Mouse (Mus musculus) sigmoid colon, adult 10 weeks (tissue): ENCODE data around the gene Cxcl3. TPM values are rescaled to one million over a fixed set of nuclear protein-coding genes. Genes with fewer than 3 reads are reported as not detected.

Experiments used
- polyA plus RNA-seq: library from polyadenylated mRNA; stranded (reverse); fragments of 350-450 nt; fragmentation: Illumina TruSeq; extraction: RNeasy Lipid Tissue Mini Kit (QIAGEN cat#74804); gene quantifications from one replicate; pipeline ENCODE4 v1.2.3, GENCODE M21; 2014; ENCODE audit warnings: low read depth, low replicate concordance

Cxcl3 gene
- polyA plus RNA-seq: not detected

GRCm38 (mm10) chr5:90785659-90786588, at the start of gene Cxcl3:
Gene Cxcl3, plus strand, starts transcription at chr5:90786103.

DNA sequence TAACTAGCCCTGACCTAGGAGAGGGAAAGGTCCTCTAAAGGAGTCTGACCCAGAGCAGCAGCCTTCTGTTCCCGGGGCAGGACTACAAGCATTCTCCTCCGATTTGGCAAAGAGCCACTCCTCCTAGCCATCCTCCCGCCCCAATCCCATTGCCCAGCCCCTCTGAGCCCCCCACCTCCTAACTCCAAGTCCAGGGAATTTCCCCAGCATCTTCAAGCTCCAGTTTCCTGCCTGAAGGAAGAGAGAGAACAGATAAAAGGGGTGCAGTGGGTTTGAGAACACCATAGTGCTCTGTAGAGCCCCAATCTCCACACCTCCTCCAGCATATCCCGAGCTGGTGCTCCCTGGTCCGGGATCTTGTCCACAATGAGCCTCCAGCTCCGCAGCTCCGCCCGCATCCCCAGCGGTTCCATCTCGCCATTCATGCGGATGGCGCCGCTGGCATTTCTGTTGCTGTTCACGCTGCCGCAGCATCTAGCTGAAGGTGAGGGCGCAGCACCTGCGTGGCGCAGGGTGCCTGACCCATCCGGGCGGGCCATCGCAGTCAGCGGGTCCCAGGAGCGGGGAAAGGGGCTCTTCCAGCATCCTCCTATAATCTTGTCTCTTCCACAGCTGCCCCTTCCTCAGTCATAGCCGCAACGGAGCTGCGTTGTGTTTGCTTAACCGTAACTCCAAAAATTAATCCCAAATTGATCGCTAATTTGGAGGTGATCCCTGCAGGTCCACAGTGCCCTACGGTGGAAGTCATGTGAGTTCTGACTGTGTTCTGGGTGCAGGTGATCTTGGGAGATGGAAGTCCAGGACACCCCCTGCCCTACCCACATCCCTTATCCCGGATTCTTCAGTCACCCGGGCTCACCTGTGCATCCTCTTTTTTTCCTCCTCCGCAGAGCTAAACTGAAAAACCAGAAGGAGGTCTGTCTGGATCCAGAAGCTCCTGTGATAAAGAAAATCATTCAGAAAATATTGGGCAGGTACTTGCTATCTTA, 26.5 kb upstream of the Cxcl3 start, which contains the start of gene Cxcl5:
Gene Cxcl5 (plus strand): TSS at position 284 of the 989 bp plus-strand sequence.

GRCm38 (mm10) chr5:90768218-90768617, 17.7 kb upstream of the Cxcl3 start, which contains the start of gene Ppbp:
Gene Ppbp, plus strand, starts transcription at chr5:90768518.

DNA sequence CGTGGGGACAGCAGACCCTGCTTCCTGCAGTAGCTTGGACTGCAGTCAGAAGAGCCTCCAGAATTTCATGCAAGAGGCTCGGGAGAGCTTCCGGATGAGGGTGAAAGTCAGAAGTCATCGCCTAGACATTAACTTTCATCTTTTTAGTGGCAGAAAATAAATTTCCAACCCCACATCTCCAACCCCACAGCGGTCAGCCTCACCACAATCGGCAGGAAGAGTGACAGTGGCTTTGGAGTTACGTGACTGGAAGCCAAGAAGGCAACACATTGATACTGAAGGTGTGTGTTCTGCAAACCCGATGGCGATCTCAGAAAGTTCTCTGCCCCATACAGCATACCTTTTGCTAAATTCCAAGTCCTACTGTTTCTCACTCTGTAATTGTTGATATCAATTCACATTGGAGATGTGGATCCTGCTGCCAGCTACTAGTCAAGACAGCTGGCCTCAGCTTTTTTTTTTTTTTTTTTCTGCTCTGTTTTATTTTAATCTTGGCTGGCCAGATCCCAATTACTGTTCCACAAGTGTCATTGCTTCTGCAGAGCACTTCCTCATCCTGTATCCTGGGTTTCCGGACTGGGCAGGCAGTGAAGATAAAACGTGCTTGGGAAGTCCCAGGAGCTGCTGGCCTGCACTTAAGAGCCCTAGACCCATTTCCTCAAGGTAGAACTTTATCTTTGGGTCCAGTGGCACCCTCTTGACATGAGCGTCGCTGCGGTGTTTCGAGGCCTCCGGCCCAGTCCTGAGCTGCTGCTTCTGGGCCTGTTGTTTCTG, 13.8 kb upstream of the Cxcl3 start, which contains the start of gene Pf4:
Gene Pf4 (plus strand): TSS at position 556 of the 774 bp plus-strand sequence.

GRCm38 (mm10) chr5:90794195-90794625, 8.3 kb downstream of the Cxcl3 start, which contains the start of gene Cxcl15:
Gene Cxcl15, plus strand, starts transcription at chr5:90794534.

Other genes with a start within 250 kb of the Cxcl3 start
- gene 5830473C10Rik, start 225.0 kb upstream of the Cxcl3 start, polyA plus RNA-seq: not detected
- 177 TPM for gene Rassf6, start 145.4 kb upstream of the Cxcl3 start, polyA plus RNA-seq
- gene Cxcl5, start 26.7 kb upstream of the Cxcl3 start, polyA plus RNA-seq: 2.4 TPM
- 10.6 TPM for gene Ppbp, start 17.6 kb upstream of the Cxcl3 start, polyA plus RNA-seq
- gene Pf4, start 13.7 kb upstream of the Cxcl3 start, polyA plus RNA-seq: 35.1 TPM
- 0.19 TPM for gene Cxcl15, start 8.4 kb downstream of the Cxcl3 start, polyA plus RNA-seq
- 1.3 TPM for gene Cxcl1, start 105.1 kb downstream of the Cxcl3 start, polyA plus RNA-seq
- gene Cxcl2, start 117.8 kb downstream of the Cxcl3 start, polyA plus RNA-seq: 1.0 TPM
- gene Mthfd2l, start 145.0 kb downstream of the Cxcl3 start, polyA plus RNA-seq: 70.8 TPM
- 0.25 TPM for gene Epgn, start 241.4 kb downstream of the Cxcl3 start, polyA plus RNA-seq